Mouse (Mus musculus): ENCODE measurements at regions not wholly inside any gene's neighbourhood (a gene's known extent, or its start where the extent isn't known, plus 50 kb on each side); places are given as distances from the start of the nearest gene placed in this dataset.

- TF ChIP-seq CTCF (conservative IDR thresholded peaks at IDR 0.05; ENCODE audit: low read length) (no peak), NANOG (IDR thresholded peaks at IDR 0.05; ENCODE audit: borderline replicate concordance, low read length) (no peak)
Observed at GRCm38 (mm10) chr14:24872931-24873330, 386.0 kb downstream of the Rps24 start.
